Mouse (Mus musculus) lung, postnatal 36 days (tissue): ENCODE results near the gene Cdk19.
"Not testable (repeated sequence)": the region's sequence is repeated elsewhere in the genome, so short reads cannot be mapped to it uniquely, and the experiment has no call there.

Source experiments
- DNase-seq: peaks from one replicate; pipeline ENCODE4 v3.0.0; 2022; ENCODE audit warnings: mixed read lengths

Cdk19 gene

GRCm38 (mm10) chr10:40525616-40526155 is 186.3 kb downstream of the Cdk19 start:
- peak; percentile 38 for DNase-seq

GRCm38 (mm10) chr10:40526301-40526761 is 187.0 kb downstream of the Cdk19 start:
- DNase-seq = no peak

- no peak for DNase-seq
Measured at GRCm38 (mm10) chr10:40526986-40527385, 187.6 kb downstream of the Cdk19 start.

- DNase-seq = peak; percentile 50
Measured at GRCm38 (mm10) chr10:40527573-40527972, 188.2 kb downstream of the Cdk19 start.

GRCm38 (mm10) chr10:40528668-40529067 is 189.3 kb downstream of the Cdk19 start:
- no peak for DNase-seq

GRCm38 (mm10) chr10:40529617-40530016 is 190.3 kb downstream of the Cdk19 start:
- peak; percentile 84 for DNase-seq

GRCm38 (mm10) chr10:40530661-40531060 is 191.3 kb downstream of the Cdk19 start:
- no peak for DNase-seq

- DNase-seq = not testable (repeated sequence)
Measured at GRCm38 (mm10) chr10:40532586-40532985, 193.2 kb downstream of the Cdk19 start.
